Mouse (Mus musculus): ENCODE results near the gene Ccr4. TPM values are rescaled to one million over a fixed set of nuclear protein-coding genes. Genes with fewer than 3 reads are reported as not detected.
"Not testable (repeated sequence)": the region's sequence is repeated elsewhere in the genome, so short reads cannot be mapped to it uniquely, and the experiment has no call there.

The Ccr4 gene
- polyA plus RNA-seq, 1 experiment from 2014 or later: 5.7 TPM

- not testable (repeated sequence) for H3K4me3 ChIP-seq; H3K4me1 ChIP-seq; H3K27ac ChIP-seq; H3K9me3 ChIP-seq; H3K36me3 ChIP-seq; ATAC-seq (ENCODE audit: insufficient number of reproducible peaks, low FRiP score, low TSS enrichment, low read depth); H3K4me2 ChIP-seq; H3K27me3 ChIP-seq; H3K9ac ChIP-seq
- WGBS: 73% methylated on average over 4 of the region's 4 CpGs
These were observed 15.8 kb upstream of the Ccr4 start for GRCm38 (mm10) chr9:114520529-114520928.

DNA sequence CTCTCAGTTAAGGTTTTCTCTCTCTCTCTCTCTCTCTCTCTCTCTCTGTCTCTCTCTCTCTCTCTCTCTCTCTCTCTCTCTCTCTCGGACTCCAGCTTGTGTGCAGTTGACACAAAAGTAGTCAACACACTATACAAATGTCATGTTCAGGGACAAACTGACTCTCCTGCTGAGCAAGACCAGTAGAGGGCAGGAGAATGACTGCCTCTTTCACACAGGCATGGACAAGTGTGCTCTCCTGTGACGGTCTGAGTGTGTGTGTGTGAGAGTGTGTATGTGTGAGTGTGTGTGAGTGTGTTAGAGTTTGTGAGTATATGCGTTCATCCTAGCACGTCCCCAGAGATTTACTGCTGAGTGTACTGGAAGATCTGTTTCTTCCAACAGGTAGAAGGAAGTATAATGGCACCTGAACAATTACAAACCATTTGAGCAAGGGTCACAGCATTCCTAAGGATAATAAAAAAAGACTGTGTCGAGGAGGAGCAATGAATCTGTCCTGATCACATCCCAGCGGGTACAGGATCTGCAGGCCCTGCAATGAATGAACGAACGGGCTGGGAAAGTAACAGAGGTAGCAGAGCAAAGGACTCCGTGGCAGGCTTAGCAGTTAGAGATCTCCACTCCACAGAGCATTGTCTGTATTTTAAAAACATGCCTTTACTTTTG is 14.2 kb upstream of the Ccr4 start:
- Histone ChIP-seq H3K4me2 (no peak overlapping the region), H3K27ac (no peak overlapping the region), H3K36me3 (no peaks in the 10 kb centered on the region), H3K27me3 (no peaks in the 10 kb centered on the region), H3K4me1 (peaks cover 12% of the 10 kb centered on the region), H3K9ac (no peak overlapping the region), H3K4me3 (no peak overlapping the region), H3K9me3 (peaks cover under 1% of the 10 kb centered on the region; the same call in 1 of the 2 replicates)
- 59% methylated on average over 9 of the region's 9 CpGs for WGBS
- no peak for ATAC-seq (ENCODE audit: insufficient number of reproducible peaks, low FRiP score, low TSS enrichment, low read depth)

DNA sequence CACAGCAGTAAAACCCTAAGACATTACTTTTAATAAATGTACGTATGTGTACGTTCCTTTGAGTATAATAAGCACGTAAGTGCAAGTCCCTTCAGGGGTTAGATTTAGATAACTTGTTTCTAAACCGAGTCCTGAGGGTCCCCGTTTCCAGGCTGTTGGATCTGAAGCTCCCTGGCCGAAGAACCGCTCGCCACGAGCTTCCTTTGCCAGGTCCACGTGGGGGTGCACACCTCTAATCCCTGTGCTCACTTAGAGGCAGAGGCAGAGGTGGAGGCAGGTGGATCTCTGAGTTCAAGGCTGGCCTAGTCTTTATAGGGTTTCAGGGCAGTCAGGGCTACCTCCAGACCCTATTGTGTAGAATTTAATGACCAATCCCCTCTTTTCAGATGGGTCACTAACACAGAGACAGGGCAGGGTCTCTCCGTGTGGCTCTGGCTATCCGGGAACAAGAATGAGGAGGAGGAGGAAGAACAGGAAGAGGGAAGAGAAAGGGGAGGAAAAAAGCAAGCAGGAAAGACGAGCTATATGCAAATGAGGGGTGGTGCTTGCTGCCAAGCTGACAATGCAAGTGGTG is 13.3 kb upstream of the Ccr4 start:
- Histone ChIP-seq H3K4me1 (peaks cover 12% of the 10 kb centered on the region), H3K9me3 (peaks cover 8% of the 10 kb centered on the region; the same call in 1 of the 2 replicates), H3K27ac (0 out of 2 replicates have a peak overlapping the region, but pooled peaks have one; percentile 27), H3K4me2 (no peak overlapping the region), H3K36me3 (peaks cover 9% of the 10 kb centered on the region; the same call in 1 of the 2 replicates), H3K27me3 (no peaks in the 10 kb centered on the region), H3K9ac (no peak overlapping the region), H3K4me3 (no peak overlapping the region)
- 67% methylated on average over 13 of the region's 13 CpGs for WGBS
- ATAC-seq (ENCODE audit: insufficient number of reproducible peaks, low FRiP score, low TSS enrichment, low read depth): no peak

DNA sequence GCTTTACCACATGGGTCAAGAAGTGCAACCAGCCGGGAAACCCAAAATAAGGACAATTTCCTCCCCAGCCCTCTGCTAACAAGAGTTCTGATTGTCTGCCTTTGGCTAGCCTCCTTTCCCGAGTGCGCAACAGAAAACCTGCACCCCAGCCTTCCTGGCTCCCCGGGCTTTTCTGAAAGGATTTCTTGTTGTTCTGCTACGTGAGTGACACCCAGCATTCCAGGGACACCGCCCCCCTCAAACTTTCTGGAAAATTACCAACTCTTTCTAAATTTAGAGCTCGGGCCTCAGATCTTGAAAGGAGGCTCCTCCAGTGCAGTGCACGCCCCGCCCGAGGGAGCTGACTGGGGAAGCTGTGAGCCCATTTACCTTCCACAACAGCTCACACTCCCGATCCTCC is 10.6 kb upstream of the Ccr4 start, which contains the start of gene C130032M10Rik:
Gene C130032M10Rik (plus strand): TSS at position 334 of the 400 bp plus-strand sequence.
- Histone ChIP-seq H3K27me3 (no peaks in the 10 kb centered on the region), H3K27ac (peak within 1 kb of the TSS; percentile 74), H3K36me3 (peaks cover 14% of the 10 kb centered on the region; the same call in 1 of the 2 replicates), H3K4me3 (no peak within 1 kb of the TSS; the same call in 1 of the 2 replicates), H3K9me3 (peaks cover 8% of the 10 kb centered on the region; the same call in 1 of the 2 replicates), H3K4me1 (peaks cover 12% of the 10 kb centered on the region), H3K9ac (no peak within 1 kb of the TSS), H3K4me2 (peak within 1 kb of the TSS; percentile 19; the same call in 1 of the 2 replicates)
- WGBS: 56% methylated on average over 11 of the region's 11 CpGs
- no peak; the same call in 1 of the 2 replicates for ATAC-seq (ENCODE audit: insufficient number of reproducible peaks, low FRiP score, low TSS enrichment, low read depth)

GRCm38 (mm10) chr9:114512831-114513230 is 8.1 kb upstream of the Ccr4 start:
- no peak for ATAC-seq (ENCODE audit: insufficient number of reproducible peaks, low FRiP score, low TSS enrichment, low read depth)
- H3K27me3 ChIP-seq: no peaks in the 10 kb centered on the region
- no peak overlapping the region for H3K9ac ChIP-seq
- H3K9me3 ChIP-seq: peaks cover 8% of the 10 kb centered on the region; the same call in 1 of the 2 replicates
- WGBS: 95% methylated on average over 21 of the region's 21 CpGs
- H3K4me1 ChIP-seq: peaks cover 12% of the 10 kb centered on the region
- H3K4me2 ChIP-seq: no peak overlapping the region
- H3K36me3 ChIP-seq: peaks cover 14% of the 10 kb centered on the region; the same call in 1 of the 2 replicates
- no peak overlapping the region for H3K4me3 ChIP-seq
- H3K27ac ChIP-seq: no peak overlapping the region

DNA sequence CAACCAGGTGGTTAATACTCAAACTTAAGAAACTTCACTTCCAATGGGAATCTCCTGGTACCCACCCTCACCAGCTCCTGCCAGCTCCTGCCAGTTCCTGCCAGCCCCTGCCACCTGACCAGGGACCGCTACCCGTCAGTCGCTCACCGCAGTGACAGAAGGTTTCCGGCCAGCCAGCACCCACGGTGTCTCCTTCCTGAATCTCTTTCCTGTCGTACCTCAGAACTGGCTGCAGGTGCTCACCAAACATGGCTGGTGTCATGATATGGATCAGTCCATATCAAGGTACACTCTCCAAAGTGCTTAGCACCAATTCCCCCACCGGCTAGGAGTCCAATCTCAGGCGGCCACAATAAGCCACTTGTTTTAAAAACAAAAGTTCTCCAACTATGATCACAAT is 5.1 kb upstream of the Ccr4 start:
- no peak for ATAC-seq (ENCODE audit: insufficient number of reproducible peaks, low FRiP score, low TSS enrichment, low read depth)
- H3K27me3 ChIP-seq: no peaks in the 10 kb centered on the region
- WGBS: 91% methylated on average over 9 of the region's 9 CpGs

GRCm38 (mm10) chr9:114507421-114507820 is 2.7 kb upstream of the Ccr4 start:
- Histone ChIP-seq H3K9me3 (no peaks in the 10 kb centered on the region), H3K4me2 (no peak overlapping the region), H3K4me1 (no peaks in the 10 kb centered on the region), H3K27ac (no peak overlapping the region), H3K9ac (no peak overlapping the region), H3K27me3 (no peaks in the 10 kb centered on the region), H3K36me3 (no peaks in the 10 kb centered on the region), H3K4me3 (no peak overlapping the region)
- no peak for ATAC-seq (ENCODE audit: insufficient number of reproducible peaks, low FRiP score, low TSS enrichment, low read depth)
- 90% methylated on average over 9 of the region's 9 CpGs for WGBS

More for the DNA sequence above, 5.1 kb upstream of the Ccr4 start:
- no peak overlapping the region for H3K4me3 ChIP-seq
- peaks cover 8% of the 10 kb centered on the region; the same call in 1 of the 2 replicates for H3K9me3 ChIP-seq
- H3K27ac ChIP-seq: no peak overlapping the region
- no peaks in the 10 kb centered on the region for H3K4me1 ChIP-seq
- no peak overlapping the region for H3K4me2 ChIP-seq
- H3K9ac ChIP-seq: no peak overlapping the region
- peaks cover 14% of the 10 kb centered on the region; the same call in 1 of the 2 replicates for H3K36me3 ChIP-seq

- 80% methylated on average over 4 of the region's 4 CpGs for WGBS
- H3K27me3 ChIP-seq: no peaks in the 10 kb centered on the region
- H3K4me2 ChIP-seq: no peak overlapping the region
- no peak overlapping the region for H3K27ac ChIP-seq
- H3K9ac ChIP-seq: no peak overlapping the region
- no peaks in the 10 kb centered on the region for H3K36me3 ChIP-seq
- no peaks in the 10 kb centered on the region for H3K4me1 ChIP-seq
- no peak for ATAC-seq (ENCODE audit: insufficient number of reproducible peaks, low FRiP score, low TSS enrichment, low read depth)
- no peaks in the 10 kb centered on the region for H3K9me3 ChIP-seq
- H3K4me3 ChIP-seq: no peak overlapping the region
These were observed 1.8 kb upstream of the Ccr4 start for GRCm38 (mm10) chr9:114506564-114506963.

- no peaks in the 10 kb centered on the region for H3K27me3 ChIP-seq
- 55% methylated on average over 15 of the region's 15 CpGs for WGBS
- ATAC-seq (ENCODE audit: insufficient number of reproducible peaks, low FRiP score, low TSS enrichment, low read depth): 0 out of 2 replicates have a peak, but pooled peaks have one; percentile 60
These were observed 1.8 kb downstream of the Ccr4 start for GRCm38 (mm10) chr9:114502711-114503427.

GRCm38 (mm10) chr9:114501913-114502312 is 2.8 kb downstream of the Ccr4 start:
- WGBS: 95% methylated on average over 11 of the region's 11 CpGs
- Histone ChIP-seq H3K9me3 (no peaks in the 10 kb centered on the region), H3K4me1 (peaks cover 8% of the 10 kb centered on the region; the same call in 1 of the 2 replicates), H3K9ac (no peak overlapping the region), H3K36me3 (no peaks in the 10 kb centered on the region), H3K4me2 (no peak overlapping the region), H3K27me3 (no peaks in the 10 kb centered on the region), H3K4me3 (no peak overlapping the region), H3K27ac (no peak overlapping the region)
- no peak for ATAC-seq (ENCODE audit: insufficient number of reproducible peaks, low FRiP score, low TSS enrichment, low read depth)

More at GRCm38 (mm10) chr9:114502711-114503427, 1.8 kb downstream of the Ccr4 start:
- no peak overlapping the region for H3K4me2 ChIP-seq
- no peak overlapping the region for H3K9ac ChIP-seq
- no peak overlapping the region for H3K4me3 ChIP-seq
- peak overlapping the region; percentile 47 for H3K27ac ChIP-seq
- peaks cover 8% of the 10 kb centered on the region; the same call in 1 of the 2 replicates for H3K4me1 ChIP-seq
- no peaks in the 10 kb centered on the region for H3K36me3 ChIP-seq
- H3K9me3 ChIP-seq: no peaks in the 10 kb centered on the region

DNA sequence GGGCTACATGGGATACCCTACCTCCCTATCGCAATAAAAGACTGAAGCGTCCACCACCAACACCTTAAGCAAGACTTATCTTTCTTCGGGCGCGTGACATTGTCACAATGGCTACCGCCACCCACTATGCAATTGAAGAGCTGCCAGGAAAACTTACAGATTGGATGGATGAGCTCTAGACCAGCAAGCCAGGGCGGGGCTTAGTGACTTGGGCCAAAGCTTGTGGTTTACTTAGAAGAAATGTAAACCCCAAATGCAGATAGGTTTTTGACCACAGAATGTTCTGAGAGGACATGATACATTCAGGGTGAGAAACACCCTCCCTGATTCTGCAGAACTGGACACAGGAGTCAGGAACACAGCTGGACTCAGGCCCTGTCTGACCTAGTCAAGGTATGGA is 3.6 kb downstream of the Ccr4 start:
- H3K4me1 ChIP-seq: peaks cover 8% of the 10 kb centered on the region; the same call in 1 of the 2 replicates
- no peak overlapping the region for H3K4me3 ChIP-seq
- no peak overlapping the region for H3K4me2 ChIP-seq
- WGBS: 94% methylated on average over 7 of the region's 7 CpGs
- ATAC-seq (ENCODE audit: insufficient number of reproducible peaks, low FRiP score, low TSS enrichment, low read depth): no peak
- H3K36me3 ChIP-seq: no peaks in the 10 kb centered on the region
- H3K27ac ChIP-seq: no peak overlapping the region
- H3K27me3 ChIP-seq: no peaks in the 10 kb centered on the region
- H3K9ac ChIP-seq: no peak overlapping the region
- no peaks in the 10 kb centered on the region for H3K9me3 ChIP-seq
